Mouse (Mus musculus): ENCODE data around the gene Zfhx3.
A peak's percentile ranks its signal among the peaks of the same experiment; 100 is the strongest.

The Zfhx3 gene

DNA sequence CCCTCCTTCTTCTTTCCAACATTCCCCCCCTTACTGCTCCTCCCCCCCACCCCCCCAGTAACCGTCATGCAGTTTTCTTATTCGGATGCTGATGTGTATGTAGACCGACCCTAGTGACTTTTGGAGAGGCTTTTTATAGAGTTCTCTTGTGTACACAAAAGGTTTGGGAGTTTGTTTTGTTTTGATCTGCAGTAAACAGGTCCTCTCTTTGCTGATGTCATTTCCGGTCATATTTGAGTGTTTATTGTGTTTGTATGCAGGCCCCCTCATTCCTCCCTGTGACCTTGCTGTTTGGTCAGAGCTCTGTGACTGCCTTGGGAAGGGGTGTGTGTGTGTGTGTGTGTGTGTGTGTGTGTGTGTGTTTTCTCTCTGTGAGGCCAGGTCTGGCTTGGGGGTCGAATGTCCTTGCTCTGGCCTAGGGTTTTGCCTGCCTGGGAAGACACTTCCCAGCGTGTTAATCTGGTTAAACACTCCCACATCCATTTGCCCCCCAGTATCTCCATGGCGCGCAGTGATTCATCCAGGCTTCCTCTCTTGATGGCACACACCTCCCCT is 766.5 kb downstream of the Zfhx3 start:
- DNase-seq, result no peak

GRCm38 (mm10) chr8:108709441-108709840 is 767.0 kb downstream of the Zfhx3 start:
- no peak for DNase-seq

DNA sequence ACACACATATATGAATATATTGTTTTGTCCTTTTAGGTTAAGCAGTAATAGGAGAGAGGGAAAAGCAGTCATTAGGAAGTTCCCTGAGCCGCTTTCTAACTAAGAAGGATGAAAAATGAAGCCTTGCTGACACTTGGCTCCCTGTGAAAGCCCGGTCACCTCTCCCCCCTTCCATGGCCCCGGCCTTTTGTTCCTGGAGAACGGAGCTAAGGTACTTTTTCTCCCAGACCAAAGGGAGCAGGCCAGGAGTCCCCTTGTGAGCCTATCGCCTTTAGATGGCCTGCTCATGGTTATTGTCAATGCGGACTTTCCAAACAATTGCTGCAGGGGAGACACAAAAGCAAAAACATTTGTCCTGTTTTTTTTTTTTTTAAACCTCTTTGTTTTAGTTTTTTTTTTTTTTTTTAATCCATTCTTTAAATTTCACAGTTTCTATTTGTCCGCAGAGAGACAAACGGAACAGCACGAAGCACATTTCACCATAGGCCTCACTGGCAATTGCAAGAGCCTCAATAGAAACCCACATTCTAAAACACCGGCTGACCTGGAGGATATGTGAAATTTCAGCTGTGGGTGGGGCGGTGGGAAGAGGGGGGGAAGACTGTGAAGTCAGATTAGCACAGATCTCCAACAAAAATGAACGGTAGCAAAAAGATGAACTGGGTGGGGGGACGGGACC is 767.6 kb downstream of the Zfhx3 start:
- DNase-seq, result no peak

DNA sequence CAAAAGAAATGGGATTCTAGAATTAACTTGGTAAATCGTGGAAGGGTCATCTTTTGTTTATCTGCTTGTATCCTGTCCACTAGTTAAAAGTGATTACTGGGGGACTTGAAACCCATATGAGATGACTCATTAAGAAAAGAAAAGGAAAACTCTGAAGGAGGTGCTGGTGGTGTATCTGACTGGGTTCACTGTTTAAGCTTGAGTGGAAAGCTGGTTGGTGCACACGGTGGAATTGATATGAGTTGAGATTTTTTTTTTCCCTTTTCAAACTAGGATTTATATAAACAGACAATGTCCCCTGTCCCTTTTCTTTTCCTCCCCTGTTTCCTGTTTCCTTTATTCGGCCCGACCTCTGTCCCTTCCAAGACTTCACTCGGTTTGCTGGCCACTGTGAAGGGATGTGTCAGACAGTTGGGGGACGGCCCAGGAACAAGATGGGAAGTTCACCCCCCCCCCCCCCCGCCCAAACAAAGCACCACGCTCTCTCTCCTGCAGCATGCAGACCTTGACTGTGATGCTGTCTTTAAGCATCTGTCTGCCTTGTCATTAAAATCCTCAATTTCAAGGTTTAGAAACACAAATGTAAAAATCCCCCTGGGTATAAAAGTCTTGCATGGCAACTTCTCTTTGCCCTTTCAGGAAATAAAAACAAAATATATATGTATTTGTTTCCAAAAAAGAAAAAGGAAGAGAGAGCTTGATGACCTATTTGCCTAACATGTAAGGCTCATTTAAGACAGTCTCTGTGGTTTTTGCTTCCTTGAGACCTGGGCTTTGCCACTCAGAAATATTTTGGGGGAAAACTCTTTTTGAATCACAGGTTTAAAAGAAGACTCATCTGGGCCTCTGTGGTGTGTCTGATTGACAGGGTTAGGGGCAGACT is 768.4 kb downstream of the Zfhx3 start:
- DNase-seq, result no peak

GRCm38 (mm10) chr8:108711490-108711793 is 769.0 kb downstream of the Zfhx3 start:
- no peak for DNase-seq

DNA sequence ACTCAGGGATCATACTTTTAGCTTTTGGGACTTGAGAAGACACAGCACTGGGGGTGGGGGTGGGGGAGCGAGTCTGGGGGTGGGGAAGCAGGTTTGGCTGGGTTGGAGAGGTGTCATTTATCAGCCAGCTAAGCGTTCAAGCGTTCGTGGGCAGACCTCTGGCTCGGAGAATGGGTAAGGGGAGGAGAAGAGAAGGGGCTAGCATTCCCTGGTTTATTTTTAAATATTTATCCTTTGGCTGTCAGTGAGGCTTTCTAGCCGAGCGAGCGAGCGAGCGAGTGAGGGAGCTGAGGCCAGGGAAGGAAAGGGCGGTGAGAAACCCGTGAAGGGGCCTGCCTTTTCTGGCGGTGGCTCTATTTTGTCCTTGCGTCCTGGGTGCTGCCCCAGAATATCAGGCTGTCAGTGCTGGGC is 769.6 kb downstream of the Zfhx3 start:
- DNase-seq, result no peak

DNA sequence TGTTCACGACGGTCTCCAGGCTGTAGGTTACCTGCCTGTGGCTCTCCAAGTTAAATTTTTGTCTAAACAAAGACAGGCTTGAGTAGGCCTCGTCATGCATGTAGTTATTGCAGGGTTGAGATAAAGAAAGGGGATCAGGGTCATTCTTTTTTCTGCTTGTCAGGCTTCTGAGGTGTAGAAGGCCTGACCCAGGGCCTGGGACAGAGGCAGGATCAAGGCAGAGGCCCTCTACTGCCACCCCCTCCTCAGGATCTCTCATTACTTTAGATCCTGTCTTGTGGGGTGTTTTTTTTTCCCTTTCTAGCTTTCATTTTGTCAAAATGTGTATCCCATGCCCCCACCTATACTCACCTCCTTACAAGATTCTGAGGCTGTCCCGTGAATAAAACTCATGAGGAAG is 770.2 kb downstream of the Zfhx3 start:
- DNase-seq, result no peak

GRCm38 (mm10) chr8:108713346-108714142 is 771.1 kb downstream of the Zfhx3 start:
- no peak for DNase-seq

DNA sequence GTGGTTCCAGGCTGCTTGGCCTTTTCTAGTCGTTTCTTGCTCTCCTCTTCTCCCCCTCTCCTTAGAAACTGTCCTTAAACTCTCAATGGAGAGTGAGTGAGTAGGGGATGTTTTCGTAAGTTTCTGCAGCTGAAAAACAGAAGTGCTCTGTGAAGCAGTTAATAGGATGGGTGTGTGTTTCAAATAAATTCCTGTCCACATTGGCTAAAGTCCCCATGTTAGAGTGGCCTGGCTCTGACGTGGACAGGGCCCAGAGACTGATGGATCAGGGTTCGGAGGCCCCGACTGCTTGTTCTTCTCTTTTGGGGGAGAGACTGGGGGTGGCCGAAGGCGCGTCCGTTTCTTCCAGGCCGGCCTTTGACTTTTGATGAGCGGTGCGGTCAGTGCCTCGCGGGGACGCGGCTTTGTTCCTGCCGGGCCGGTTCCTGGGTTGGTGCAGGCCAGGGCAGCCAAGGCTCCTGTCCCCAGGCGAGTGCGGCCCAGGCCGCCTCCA is 771.7 kb downstream of the Zfhx3 start:
- no peak for DNase-seq

DNA sequence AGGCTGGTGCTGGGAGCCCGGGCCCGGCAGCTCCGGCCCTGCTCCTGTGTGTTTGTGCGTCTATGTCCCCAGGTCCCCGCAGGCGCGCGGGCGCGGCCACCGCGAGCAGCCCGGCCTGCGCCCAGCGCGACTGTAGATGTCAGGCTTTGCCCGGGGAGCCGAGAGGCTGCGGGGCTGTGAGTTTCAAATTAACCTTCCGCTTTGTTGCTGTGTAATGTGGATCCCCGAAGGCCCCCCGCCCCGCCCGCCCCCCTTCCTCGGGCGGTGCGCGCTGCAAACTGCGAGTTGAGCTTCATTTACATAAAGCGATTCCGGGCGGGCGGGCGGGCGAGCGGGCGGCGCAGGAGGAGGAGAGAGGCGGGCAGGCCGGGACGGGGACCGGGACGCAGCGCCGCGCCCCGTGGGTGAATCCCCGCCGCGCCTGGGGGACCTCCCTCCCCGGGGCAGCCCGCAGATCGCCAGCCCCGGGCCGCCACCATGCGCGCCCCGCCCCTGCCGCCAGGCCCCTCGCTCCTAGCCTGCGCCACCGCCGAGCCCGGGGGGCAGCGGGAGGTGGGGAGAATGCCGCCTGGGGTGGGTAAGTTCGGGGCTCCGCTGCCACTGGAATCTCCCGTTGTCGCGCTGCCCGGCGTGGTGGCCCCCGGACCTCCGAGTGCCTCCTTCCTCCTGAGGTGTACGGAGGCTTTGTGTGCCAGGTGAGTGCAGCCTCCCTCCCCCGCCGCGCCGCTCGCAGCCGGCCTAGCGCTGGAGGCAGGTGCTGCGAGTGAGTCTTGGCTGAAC is 772.4 kb downstream of the Zfhx3 start:
- DNase-seq, result peak; percentile 69

DNA sequence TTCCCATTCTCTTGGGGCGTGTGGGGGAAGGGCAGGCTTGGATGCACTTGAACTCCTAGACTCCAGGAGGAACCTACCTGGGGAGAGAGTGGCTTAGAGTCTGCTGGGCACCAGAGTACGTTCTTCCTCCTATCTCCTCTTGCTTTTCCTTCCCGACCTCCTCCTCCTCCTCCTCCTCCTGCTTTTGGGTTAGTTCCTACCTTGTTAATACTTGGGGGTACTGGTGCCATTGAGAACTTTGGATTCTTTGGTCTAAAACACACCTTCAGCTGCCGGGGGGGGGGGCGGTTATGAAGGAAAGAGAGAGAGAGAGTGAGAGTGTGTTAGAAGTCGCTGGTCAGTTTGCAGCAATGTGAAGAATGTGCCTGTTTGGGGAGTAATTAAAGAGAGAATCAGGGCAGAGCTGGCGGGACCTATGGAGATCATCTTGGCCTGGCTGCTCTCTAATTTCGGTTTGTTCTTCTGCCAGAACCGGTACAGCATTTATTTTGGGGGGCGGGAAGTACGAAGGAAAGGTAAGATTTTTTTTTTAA is 773.0 kb downstream of the Zfhx3 start:
- no peak for DNase-seq

- no peak for DNase-seq
These were observed 773.9 kb downstream of the Zfhx3 start for GRCm38 (mm10) chr8:108716291-108716811.

- no peak for DNase-seq
These were observed 775.1 kb downstream of the Zfhx3 start for GRCm38 (mm10) chr8:108717545-108717944.

- no peak for DNase-seq
These were observed 775.6 kb downstream of the Zfhx3 start for GRCm38 (mm10) chr8:108718031-108718430.

GRCm38 (mm10) chr8:108720840-108721239 is 778.4 kb downstream of the Zfhx3 start:
- DNase-seq, result no peak

GRCm38 (mm10) chr8:108722671-108723513 is 780.4 kb downstream of the Zfhx3 start:
- no peak for DNase-seq

- no peak for DNase-seq
These were observed 781.2 kb downstream of the Zfhx3 start for GRCm38 (mm10) chr8:108723636-108724035.

- DNase-seq, result no peak
These were observed 782.5 kb downstream of the Zfhx3 start for GRCm38 (mm10) chr8:108724818-108725506.

GRCm38 (mm10) chr8:108725631-108726030 is 783.2 kb downstream of the Zfhx3 start:
- DNase-seq, result no peak

All from thymus, postnatal 4 days (tissue).